Mouse (Mus musculus) heart, postnatal 10 days (tissue): Measurements from ENCODE around the gene 9430097D07Rik. TPM values are rescaled to one million over a fixed set of nuclear protein-coding genes. Genes with fewer than 3 reads are reported as not detected.

Source experiments
- DNase-seq, 2 experiments: peaks; one replicate each; pipeline ENCODE4 v3.0.0; 2021
- intact Hi-C: fragments of 180-260 bp; cut with DNase I; formaldehyde crosslinking; loops from one replicate; pipeline ENCODE4 v1.15.1; 2025
- total RNA-seq, 2 experiments: library from RNA; stranded (reverse); gene quantifications; 2 replicates each; pipeline ENCODE4 v1.2.3; 2021

9430097D07Rik gene
- total RNA-seq, 2 experiments from 2014 or later: not detected

DNA sequence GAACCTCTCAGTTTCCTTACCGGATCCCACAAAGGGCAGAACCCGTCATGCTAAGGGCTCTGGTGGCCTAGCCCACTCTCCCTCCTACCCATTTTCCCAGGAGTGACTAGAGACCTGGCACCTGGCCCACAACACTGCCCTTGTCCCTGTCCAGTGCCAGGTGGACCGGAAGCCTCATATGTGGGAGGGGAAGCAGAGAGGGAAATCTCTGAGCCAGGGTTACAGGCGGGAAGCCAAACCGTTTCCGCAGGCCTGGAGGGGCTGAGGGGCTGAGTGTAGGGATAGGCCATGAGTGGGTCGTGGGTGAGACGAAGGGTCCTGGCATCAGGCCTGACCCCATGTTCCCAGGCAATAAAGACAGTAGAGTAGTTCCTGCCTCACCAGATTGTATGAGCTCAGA is 23.0 kb upstream of the 9430097D07Rik start:
- intact Hi-C loops: no loop called here
- DNase-seq: peak in 1 of 2 experiments; percentile 58

DNA sequence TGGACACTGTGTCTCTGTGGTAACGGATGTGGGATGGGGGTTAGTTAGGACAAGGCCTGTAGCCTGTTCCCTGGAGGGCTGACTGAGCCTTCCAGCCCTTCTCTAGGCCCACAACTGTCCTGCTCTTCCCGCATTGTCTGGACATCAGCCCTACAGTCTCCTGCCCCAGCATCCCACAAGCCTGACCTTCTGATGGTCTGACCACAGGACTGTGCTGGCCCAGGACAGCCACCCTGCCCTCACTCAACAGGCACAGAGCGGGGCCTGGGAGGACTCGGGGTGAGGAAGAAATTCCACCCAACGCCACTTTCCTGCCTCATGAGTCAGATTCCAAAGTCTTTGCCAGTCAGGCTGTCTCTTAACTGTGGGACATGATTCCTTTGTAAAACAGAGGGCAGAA is 22.2 kb upstream of the 9430097D07Rik start:
- intact Hi-C loops: no loop called here
- no peak for DNase-seq

GRCm38 (mm10) chr2:32597248-32597647 is 21.8 kb upstream of the 9430097D07Rik start:
- intact Hi-C loops: no loop called here
- DNase-seq: no peak

GRCm38 (mm10) chr2:32596725-32597124 is 21.2 kb upstream of the 9430097D07Rik start:
- intact Hi-C loops: no loop called here
- peak in 1 of 2 experiments; percentile 44 for DNase-seq

DNA sequence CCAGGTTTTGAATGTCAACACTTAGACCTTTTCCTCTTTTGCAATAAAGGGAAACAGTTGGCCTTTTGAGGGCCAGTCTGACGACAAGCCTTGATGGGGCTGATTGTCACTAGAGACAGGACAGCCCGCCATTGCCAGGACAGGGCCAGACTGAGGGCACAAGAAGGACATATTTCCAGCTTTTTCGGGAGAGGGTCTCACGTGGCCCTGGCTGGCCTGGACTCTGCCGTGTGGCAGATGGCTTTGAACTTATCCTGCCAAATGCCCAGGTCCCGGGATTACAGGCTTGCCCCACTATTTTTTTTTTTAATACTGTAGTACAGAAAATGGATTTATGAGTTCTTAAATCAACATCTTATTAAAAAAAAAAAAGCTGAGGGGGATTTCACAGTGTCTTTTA is 15.8 kb upstream of the 9430097D07Rik start:
- intact Hi-C loops: no loop called here
- DNase-seq: no peak

GRCm38 (mm10) chr2:32590224-32590623 is 14.7 kb upstream of the 9430097D07Rik start:
- intact Hi-C loops: no loop called here

DNA sequence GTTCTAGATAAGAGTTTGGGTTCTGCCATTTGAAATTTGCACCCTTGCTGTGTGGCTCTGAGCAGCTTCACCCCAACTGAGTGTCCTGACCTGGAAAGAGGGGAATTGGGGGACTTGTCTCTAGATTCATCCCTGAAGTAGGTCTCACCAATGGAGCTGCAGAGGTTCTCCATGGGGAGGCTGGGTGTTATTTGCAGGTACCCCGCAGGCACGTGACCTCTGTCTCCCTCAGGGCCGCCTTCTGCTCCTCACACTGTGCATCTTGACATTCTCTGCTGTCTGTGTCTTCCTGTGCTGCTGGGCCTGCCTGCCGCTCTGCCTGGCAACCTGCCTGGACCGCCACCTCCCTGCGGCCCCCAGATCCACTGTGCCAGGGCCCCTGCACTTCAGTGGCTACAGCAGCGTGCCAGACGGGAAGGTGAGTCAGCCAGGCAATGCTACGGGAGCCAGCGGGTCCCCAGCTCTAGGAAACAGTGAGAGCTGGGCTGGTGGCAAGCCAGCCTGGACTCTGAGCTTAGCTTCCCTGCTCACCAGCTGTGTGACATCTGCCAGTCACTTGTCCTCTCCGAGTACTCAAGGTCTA is 13.8 kb upstream of the 9430097D07Rik start:
- intact Hi-C loops: no loop called here
- peak; percentile 53 to 67 for DNase-seq

More at GRCm38 (mm10) chr2:32590224-32590623, 14.7 kb upstream of the 9430097D07Rik start:
- no peak for DNase-seq

- intact Hi-C loops: loop anchor here (1.0 kb wide), 1 partner anchor 14 kb away; no protein-coding TSS in a partner anchor
- peak; percentile 67 to 74 for DNase-seq
These were observed 12.3 kb upstream of the 9430097D07Rik start for GRCm38 (mm10) chr2:32587731-32588321.

DNA sequence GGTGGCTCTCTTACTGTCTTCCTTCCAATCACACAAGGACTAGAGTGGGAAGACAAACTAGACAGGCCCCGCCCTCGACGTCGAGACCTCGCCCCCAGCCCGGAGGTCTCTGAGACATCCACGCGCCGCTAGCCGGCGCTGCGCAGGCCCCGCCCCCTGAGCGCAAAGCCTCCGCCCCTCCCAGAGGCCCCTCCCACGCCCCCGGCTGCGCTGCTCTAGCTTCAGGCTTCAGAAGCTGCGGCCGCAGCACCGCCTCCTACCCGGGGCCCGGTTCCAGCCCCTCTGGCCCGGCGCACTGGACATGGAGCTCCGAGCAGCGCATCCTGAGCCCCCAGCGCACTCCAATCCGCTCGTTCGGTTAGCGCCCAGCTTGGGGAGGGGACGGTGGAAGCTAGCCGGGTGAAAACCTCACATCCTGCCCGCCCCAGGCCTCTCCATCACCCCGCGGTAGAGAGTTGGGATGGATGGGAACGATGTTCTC is 11.4 kb upstream of the 9430097D07Rik start, which contains the start of gene St6galnac4:
Gene St6galnac4 (plus strand): TSS at position 225 of the 481 bp plus-strand sequence.
- intact Hi-C loops: loop anchor here (1.0 kb wide), 1 partner anchor 15 kb away; no protein-coding TSS in a partner anchor
- peak; percentile 92 to 95 for DNase-seq

- DNase-seq: no peak
- intact Hi-C loops: no loop called here
These were observed 9.7 kb upstream of the 9430097D07Rik start for GRCm38 (mm10) chr2:32585149-32585714.

DNA sequence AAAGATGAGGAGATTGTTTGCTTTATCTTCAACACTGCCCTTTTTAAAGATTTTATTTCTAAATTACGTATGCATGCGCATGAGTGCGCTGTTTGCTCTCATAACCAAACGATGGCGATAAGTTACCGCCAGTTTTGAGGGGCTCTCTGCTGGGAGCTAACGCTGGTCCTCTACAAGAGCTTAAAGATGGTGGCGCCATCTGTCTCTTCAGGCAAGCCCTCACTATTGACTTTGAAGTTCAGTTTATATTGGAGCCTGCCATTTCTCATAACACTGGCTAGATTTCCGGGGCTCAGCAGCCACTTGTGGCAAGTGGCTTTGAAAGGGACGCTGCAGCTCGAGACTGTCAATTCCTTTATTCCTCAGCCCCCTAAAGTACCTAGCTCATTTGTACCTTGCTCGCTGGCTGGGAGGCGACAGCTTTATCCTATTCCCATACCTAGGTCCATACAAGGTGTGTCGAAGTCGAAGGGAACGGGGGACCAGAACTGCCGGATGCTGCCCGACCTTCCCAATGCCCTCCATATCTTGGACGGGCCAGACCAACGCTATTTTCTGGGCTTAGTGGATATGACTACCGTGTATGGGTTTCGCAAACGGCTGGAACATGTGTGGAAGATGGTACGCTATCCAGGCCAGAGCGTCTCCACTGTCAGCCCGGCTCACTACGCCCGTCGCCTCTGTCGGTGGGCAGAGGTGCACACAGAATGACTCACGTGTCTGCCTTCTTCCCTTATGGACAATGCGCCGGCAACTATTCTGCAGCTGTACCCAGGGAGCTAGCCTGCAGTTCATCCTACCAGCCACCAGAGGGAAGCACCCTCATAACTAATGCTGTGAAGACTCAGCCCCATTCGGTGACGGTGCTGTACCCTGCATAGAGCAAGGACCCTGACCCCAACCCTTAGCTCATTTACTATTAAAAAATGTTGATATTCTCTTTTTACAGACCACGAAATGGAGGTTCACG is 7.6 kb upstream of the 9430097D07Rik start:
- peak; percentile 90 to 91 for DNase-seq
- intact Hi-C loops: loop anchor here (1.0 to 5.0 kb wide), 3 partner anchors 20 to 106 kb away; no protein-coding TSS in a partner anchor

- intact Hi-C loops: loop anchor here (5.0 kb wide), 1 partner anchor 36 kb away; no protein-coding TSS in a partner anchor
- DNase-seq: peak; percentile 39 to 51
These were observed 6.1 kb upstream of the 9430097D07Rik start for GRCm38 (mm10) chr2:32581450-32582095.

DNA sequence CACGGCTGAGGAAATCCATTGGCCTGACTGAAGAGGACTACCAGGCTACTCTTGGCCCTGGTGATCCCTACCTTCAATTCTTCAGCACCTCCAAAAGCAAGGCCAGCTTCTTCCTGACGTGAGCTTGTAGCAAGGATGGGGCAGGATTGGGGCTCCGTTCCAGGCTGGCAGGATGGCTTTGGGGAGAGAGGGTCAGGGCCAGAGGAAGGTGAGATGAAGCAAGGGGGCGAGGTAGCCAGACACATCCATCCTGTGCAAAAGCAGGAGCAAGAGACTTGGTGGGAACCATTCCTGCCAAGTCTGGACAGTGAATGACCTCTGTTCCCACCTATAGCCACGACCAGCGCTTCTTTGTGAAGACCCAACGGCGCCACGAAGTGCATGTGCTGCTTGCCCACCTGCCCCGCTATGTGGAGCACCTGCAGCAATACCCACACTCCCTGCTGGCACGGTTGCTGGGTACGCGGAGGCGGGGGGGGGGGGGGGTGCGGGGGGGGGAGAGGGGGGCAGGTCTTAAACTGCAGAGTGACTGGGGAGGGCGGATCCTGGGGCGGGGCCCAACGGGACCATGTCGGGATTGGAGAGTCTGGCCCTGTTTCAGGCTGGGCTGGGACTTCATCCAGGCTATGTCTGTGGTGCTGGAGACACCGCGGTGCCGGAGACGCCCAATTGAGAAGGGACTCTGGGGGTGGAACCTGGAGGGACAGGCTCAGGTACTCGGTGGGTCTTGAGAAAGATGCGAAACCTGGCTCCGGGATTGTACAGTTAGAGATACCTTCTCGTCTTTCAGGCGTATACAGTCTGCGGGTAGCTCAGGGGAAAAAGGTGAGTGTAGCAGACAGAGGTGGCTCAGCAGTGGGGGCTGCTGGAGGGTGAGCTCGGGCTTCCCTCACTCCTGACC is 2.9 kb upstream of the 9430097D07Rik start:
- intact Hi-C loops: no loop called here

GRCm38 (mm10) chr2:32576532-32576931 is 1.0 kb upstream of the 9430097D07Rik start:
- DNase-seq: no peak
- intact Hi-C loops: no loop called here

More for the DNA sequence above, 2.9 kb upstream of the 9430097D07Rik start:
- DNase-seq: peak; percentile 44 to 52

GRCm38 (mm10) chr2:32574901-32575585 is 441 bp downstream of the 9430097D07Rik start:
- intact Hi-C loops: loop anchor here (5.0 kb wide), 1 partner anchor 32 kb away; no protein-coding TSS in a partner anchor
- peak; percentile 54 to 69 for DNase-seq

- no peak for DNase-seq
- intact Hi-C loops: loop anchor here (5.0 kb wide), 1 partner anchor 33 kb away; no protein-coding TSS in a partner anchor
These were observed 987 bp downstream of the 9430097D07Rik start, which contains the start of gene Pip5kl1 for GRCm38 (mm10) chr2:32574497-32574896. TSS of gene Pip5kl1 (plus strand) at chr2:32574797.

- DNase-seq: no peak
- intact Hi-C loops: loop anchor here (5.0 kb wide), 1 partner anchor 35 kb away; no protein-coding TSS in a partner anchor
These were observed 3.3 kb downstream of the 9430097D07Rik start for GRCm38 (mm10) chr2:32572196-32572595.
